Mouse (Mus musculus) heart, embryonic 12.5 days (tissue): ENCODE measurements around the gene Rap1b. TPM values are rescaled to one million over a fixed set of nuclear protein-coding genes. Genes with fewer than 3 reads are reported as not detected.
"Not testable (repeated sequence)": the region's sequence is repeated elsewhere in the genome, so short reads cannot be mapped to it uniquely, and the experiment has no call there.

Source experiments
- ATAC-seq: fragments of 200-750 bp; cut with Nextera tagmentation; 2 replicates; pipeline ENCODE4 v1.8.0; 2017; ENCODE audit warnings: moderate TSS enrichment, moderate library complexity; ENCODE audit not compliant: insufficient number of reproducible peaks, low FRiP score
- H3K27ac ChIP-seq: fragments of 300-500 bp; sonication (generic); 2 replicates; pipeline ENCODE4 v1.5.1; 2016; ENCODE audit warnings: mild to moderate bottlenecking, moderate library complexity; ENCODE audit not compliant: poor library complexity, severe bottlenecking
- H3K27me3 ChIP-seq: fragments of 300-500 bp; sonication (generic); replicated peaks from 2 replicates; pipeline ENCODE4 v1.6.1; 2016; ENCODE audit warnings: mild to moderate bottlenecking, moderate library complexity
- H3K36me3 ChIP-seq: fragments of 300-500 bp; sonication (generic); 2 replicates; pipeline ENCODE4 v1.6.1; 2016; ENCODE audit warnings: mild to moderate bottlenecking, moderate library complexity
- H3K4me1 ChIP-seq: fragments of 300-500 bp; sonication (generic); replicated peaks from 2 replicates; pipeline ENCODE4 v1.6.1; 2016; ENCODE audit warnings: mild to moderate bottlenecking
- H3K4me2 ChIP-seq: fragments of 300-500 bp; sonication (generic); 2 replicates; pipeline ENCODE4 v1.6.1; 2016; ENCODE audit warnings: mild to moderate bottlenecking, moderate library complexity
- H3K4me3 ChIP-seq: fragments of 300-500 bp; sonication (generic); 2 replicates; pipeline ENCODE4 v1.5.1; 2016; ENCODE audit warnings: mild to moderate bottlenecking
- H3K9ac ChIP-seq: fragments of 300-500 bp; sonication (generic); 2 replicates; pipeline ENCODE4 v1.6.1; 2016; ENCODE audit warnings: mild to moderate bottlenecking, moderate library complexity
- H3K9me3 ChIP-seq: fragments of 300-500 bp; sonication (generic); replicated peaks from 2 replicates; pipeline ENCODE4 v1.6.1; 2016; ENCODE audit warnings: mild to moderate bottlenecking, moderate library complexity
- WGBS: fragments of 180-500 bp; shearing (Covaris S2); methylation state at CpG from one replicate; pipeline ENCODE4 v1.1.7; 2016; 5-methylcytosine and 5-hydroxymethylcytosine counted together
- polyA plus RNA-seq: library from polyadenylated mRNA; unstranded; fragments of >200 nt; fragmentation: Nextera tagmentation; extraction: Ambion mirVana; gene quantifications from 2 replicates; pipeline ENCODE4 v1.2.1, GENCODE M21; 2016

The Rap1b gene
- polyA plus RNA-seq = 131 and 132 TPM in 2 replicates

DNA sequence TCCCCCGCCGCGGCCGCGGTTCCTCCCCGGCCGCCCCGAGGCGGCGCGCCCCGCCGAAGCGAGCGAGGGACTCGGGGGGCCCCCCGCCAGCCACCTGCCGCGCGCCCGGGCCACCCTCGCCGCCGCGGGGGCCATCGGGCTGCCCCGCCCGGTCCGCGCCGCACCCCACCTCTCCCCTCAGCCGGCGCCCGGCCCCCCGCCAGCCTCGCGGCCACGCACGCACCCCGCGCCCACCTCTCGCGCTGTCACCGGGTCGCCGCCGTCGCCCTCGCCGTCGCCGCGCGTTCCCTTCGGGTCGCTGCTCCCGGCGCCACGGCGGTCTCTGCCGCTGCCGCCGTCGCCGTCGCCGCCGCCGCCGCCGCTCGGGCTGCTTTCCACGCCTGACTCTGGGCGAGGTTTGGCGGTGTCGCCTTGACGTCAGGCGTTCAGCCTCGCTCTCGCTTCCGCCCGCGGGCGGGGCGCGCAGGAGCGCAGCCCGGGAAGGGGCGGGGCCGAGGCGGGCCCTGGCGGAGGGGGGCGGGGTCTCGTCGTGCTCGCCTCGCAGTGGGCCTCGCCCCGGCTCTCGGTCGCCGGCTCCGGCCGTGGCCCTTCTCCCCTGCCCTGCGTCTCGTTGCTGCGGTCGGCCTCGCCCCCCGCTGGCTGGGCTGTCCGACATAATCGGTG, at the start of gene Rap1b:
TSS of gene Rap1b (minus strand) at position 439 of the 663 bp plus-strand sequence.
- peak within 1 kb of the TSS; percentile 87 for H3K4me3 ChIP-seq
- 5% methylated on average over 93 of the region's 112 CpGs for WGBS
- ATAC-seq = peak; percentile 97
- no peaks in the 10 kb centered on the region for H3K27me3 ChIP-seq
- H3K4me2 ChIP-seq = peak within 1 kb of the TSS; percentile 76
- no peaks in the 10 kb centered on the region for H3K36me3 ChIP-seq
- peak within 1 kb of the TSS; percentile 99 for H3K9ac ChIP-seq
- no peaks in the 10 kb centered on the region for H3K9me3 ChIP-seq
- H3K27ac ChIP-seq = peak within 1 kb of the TSS; percentile 98
- peaks cover 25% of the 10 kb centered on the region for H3K4me1 ChIP-seq

- H3K4me2 ChIP-seq = no peak overlapping the region
- WGBS = 68% methylated on average over 4 of the region's 4 CpGs
- no peak for ATAC-seq
- no peaks in the 10 kb centered on the region; the same call in 1 of the 2 replicates for H3K27me3 ChIP-seq
- H3K9ac ChIP-seq = no peak overlapping the region
- H3K4me1 ChIP-seq = peaks cover 11% of the 10 kb centered on the region; the same call in 1 of the 2 replicates
- no peaks in the 10 kb centered on the region for H3K36me3 ChIP-seq
- 0 out of 2 replicates have a peak, but pooled peaks cover 2% of the 10 kb centered on the region for H3K9me3 ChIP-seq
- H3K27ac ChIP-seq = no peak overlapping the region
- H3K4me3 ChIP-seq = no peak overlapping the region
These were observed 49.4 kb upstream of the Rap1b start for GRCm38 (mm10) chr10:117895186-117895585.

- Histone ChIP-seq H3K4me3 (no peak overlapping the region), H3K9ac (no peak overlapping the region), H3K27me3 (no peaks in the 10 kb centered on the region; the same call in 1 of the 2 replicates), H3K4me1 (peaks cover 11% of the 10 kb centered on the region; the same call in 1 of the 2 replicates), H3K36me3 (no peaks in the 10 kb centered on the region), H3K27ac (no peak overlapping the region), H3K9me3 (0 out of 2 replicates have a peak, but pooled peaks cover 2% of the 10 kb centered on the region), H3K4me2 (no peak overlapping the region)
- no peak for ATAC-seq
- WGBS = 79% methylated on average over 17 of the region's 17 CpGs
These were observed 48.5 kb upstream of the Rap1b start for GRCm38 (mm10) chr10:117894114-117895035.

DNA sequence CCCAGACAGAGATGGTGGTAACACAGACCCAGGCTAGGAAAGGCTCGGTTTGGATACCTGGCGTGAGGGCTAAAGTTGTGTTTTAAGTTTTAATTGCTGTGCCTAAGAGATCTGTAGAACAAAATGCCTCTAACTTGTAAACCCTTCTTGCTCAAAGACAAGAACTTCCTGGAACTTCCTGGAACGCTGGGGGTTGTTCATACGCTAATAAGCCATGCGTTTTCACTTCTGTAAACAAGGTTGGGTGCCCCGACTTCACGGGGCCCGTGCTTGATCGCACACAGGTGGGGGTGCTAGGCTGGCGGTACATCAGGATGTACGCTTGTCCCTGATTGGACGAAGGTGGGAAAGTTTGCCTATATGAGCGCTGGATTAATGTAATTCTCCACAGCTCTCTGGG, 47.3 kb upstream of the Rap1b start:
- not testable (repeated sequence) for ATAC-seq, H3K27me3 ChIP-seq, H3K9me3 ChIP-seq, H3K4me3 ChIP-seq, H3K9ac ChIP-seq, H3K36me3 ChIP-seq, H3K4me2 ChIP-seq, H3K27ac ChIP-seq
- H3K4me1 ChIP-seq = peaks cover 11% of the 10 kb centered on the region; the same call in 1 of the 2 replicates
- WGBS = 45% methylated on average over 13 of the region's 13 CpGs

DNA sequence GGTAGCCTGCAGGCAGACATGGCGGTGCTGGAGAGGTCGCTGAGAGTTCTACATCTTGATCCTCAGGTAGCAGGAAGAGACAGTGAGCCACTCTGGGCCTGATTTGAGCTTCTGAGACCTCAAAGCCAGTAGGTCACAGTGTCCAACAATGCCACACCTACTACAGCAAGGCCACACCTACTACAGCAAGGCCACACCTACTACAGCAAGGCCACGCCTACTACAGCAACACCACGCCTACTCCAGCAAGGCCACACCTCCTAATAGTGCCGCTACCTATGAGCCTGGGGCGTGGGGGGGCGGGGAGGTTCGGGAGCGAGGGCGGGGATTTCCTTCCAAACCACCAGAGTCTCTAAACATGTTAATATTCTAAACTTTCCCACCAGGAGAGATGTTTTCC, 45.5 kb upstream of the Rap1b start:
- 71% methylated on average over 10 of the region's 10 CpGs for WGBS
- ATAC-seq = no peak
- peaks cover 7% of the 10 kb centered on the region; the same call in 1 of the 2 replicates for H3K4me1 ChIP-seq
- no peak overlapping the region for H3K4me2 ChIP-seq
- H3K9ac ChIP-seq = no peak overlapping the region
- no peak overlapping the region for H3K4me3 ChIP-seq
- H3K27ac ChIP-seq = no peak overlapping the region
- H3K27me3 ChIP-seq = no peaks in the 10 kb centered on the region; the same call in 1 of the 2 replicates
- H3K9me3 ChIP-seq = 0 out of 2 replicates have a peak, but pooled peaks cover 2% of the 10 kb centered on the region
- H3K36me3 ChIP-seq = no peaks in the 10 kb centered on the region

- Histone ChIP-seq H3K4me1 (peaks cover 6% of the 10 kb centered on the region; the same call in 1 of the 2 replicates), H3K4me2 (no peak overlapping the region), H3K27ac (no peak overlapping the region), H3K9me3 (0 out of 2 replicates have a peak, but pooled peaks cover 2% of the 10 kb centered on the region), H3K9ac (no peak overlapping the region), H3K4me3 (no peak overlapping the region), H3K36me3 (no peaks in the 10 kb centered on the region), H3K27me3 (no peaks in the 10 kb centered on the region; the same call in 1 of the 2 replicates)
- WGBS = 85% methylated on average over 15 of the region's 15 CpGs
- no peak for ATAC-seq
These were observed 43.0 kb upstream of the Rap1b start for GRCm38 (mm10) chr10:117888822-117889221.

- Histone ChIP-seq H3K4me1 (peaks cover 6% of the 10 kb centered on the region; the same call in 1 of the 2 replicates), H3K36me3 (no peaks in the 10 kb centered on the region), H3K27ac (no peak overlapping the region), H3K9me3 (no peaks in the 10 kb centered on the region), H3K27me3 (no peaks in the 10 kb centered on the region), H3K9ac (no peak overlapping the region), H3K4me3 (no peak overlapping the region), H3K4me2 (no peak overlapping the region)
- ATAC-seq = no peak
- 28% methylated on average over 4 of the region's 4 CpGs for WGBS
These were observed 39.5 kb upstream of the Rap1b start for GRCm38 (mm10) chr10:117885358-117885757.

GRCm38 (mm10) chr10:117884760-117885159, 38.9 kb upstream of the Rap1b start:
- H3K4me3 ChIP-seq = no peak overlapping the region
- H3K36me3 ChIP-seq = no peaks in the 10 kb centered on the region
- no peaks in the 10 kb centered on the region for H3K27me3 ChIP-seq
- H3K9ac ChIP-seq = no peak overlapping the region
- peaks cover 6% of the 10 kb centered on the region; the same call in 1 of the 2 replicates for H3K4me1 ChIP-seq
- ATAC-seq = no peak
- H3K9me3 ChIP-seq = no peaks in the 10 kb centered on the region
- WGBS = 78% methylated on average over 5 of the region's 5 CpGs
- no peak overlapping the region for H3K4me2 ChIP-seq
- H3K27ac ChIP-seq = no peak overlapping the region

GRCm38 (mm10) chr10:117883438-117883837, 37.6 kb upstream of the Rap1b start:
- 86% methylated on average over 8 of the region's 8 CpGs for WGBS
- no peaks in the 10 kb centered on the region for H3K27me3 ChIP-seq
- no peak overlapping the region for H3K27ac ChIP-seq
- no peak overlapping the region for H3K9ac ChIP-seq
- H3K9me3 ChIP-seq = no peaks in the 10 kb centered on the region
- no peaks in the 10 kb centered on the region for H3K36me3 ChIP-seq
- no peak overlapping the region for H3K4me3 ChIP-seq
- H3K4me2 ChIP-seq = no peak overlapping the region
- H3K4me1 ChIP-seq = peaks cover 6% of the 10 kb centered on the region; the same call in 1 of the 2 replicates
- ATAC-seq = no peak

DNA sequence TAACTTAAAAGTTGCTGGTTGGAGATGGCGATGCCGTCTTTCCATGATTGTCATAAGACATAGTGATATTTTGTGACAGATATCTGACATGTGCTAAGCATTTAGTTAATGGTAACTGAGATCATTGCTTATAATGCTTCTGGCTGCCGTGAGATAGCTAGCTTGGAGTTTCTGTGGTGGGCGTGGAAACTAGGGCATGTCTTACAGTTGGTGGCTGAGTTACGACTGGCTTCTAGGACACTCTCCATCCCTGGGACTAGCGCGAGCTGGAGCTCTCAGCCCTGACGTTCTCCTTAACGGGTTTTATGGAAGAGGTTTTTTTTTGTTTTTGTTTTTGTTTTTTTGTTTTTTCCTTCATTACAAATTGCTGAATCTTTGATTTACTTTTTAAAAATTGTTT, 32.8 kb upstream of the Rap1b start:
- WGBS = 85% methylated on average over 9 of the region's 9 CpGs
- ATAC-seq = no peak

GRCm38 (mm10) chr10:117876801-117877200, 31.0 kb upstream of the Rap1b start:
- Histone ChIP-seq H3K4me3 (no peak overlapping the region), H3K27me3 (no peaks in the 10 kb centered on the region; the same call in 1 of the 2 replicates), H3K4me2 (no peak overlapping the region), H3K9me3 (no peaks in the 10 kb centered on the region), H3K27ac (no peak overlapping the region), H3K36me3 (no peaks in the 10 kb centered on the region), H3K9ac (no peak overlapping the region), H3K4me1 (no peaks in the 10 kb centered on the region)
- no peak for ATAC-seq
- WGBS = 75% methylated on average over 8 of the region's 8 CpGs

More for the DNA sequence above, 32.8 kb upstream of the Rap1b start:
- Histone ChIP-seq H3K9ac (no peak overlapping the region), H3K27me3 (no peaks in the 10 kb centered on the region; the same call in 1 of the 2 replicates), H3K4me3 (no peak overlapping the region), H3K9me3 (no peaks in the 10 kb centered on the region), H3K4me2 (no peak overlapping the region), H3K4me1 (no peaks in the 10 kb centered on the region), H3K27ac (no peak overlapping the region), H3K36me3 (no peaks in the 10 kb centered on the region)
